ENCODE assay signal across 8 mouse cellular contexts in genomic region chr7:6171444-6172005, GRCm38 (mm10). TPM values are rescaled to one million over a fixed set of nuclear protein-coding genes. Genes with fewer than 3 reads are reported as not detected.
DNase-seq lines count a peak whose midpoint lies in the region; ATAC-seq lines count a peak whose summit lies in the region.

No protein-coding gene starts in this region.

- no peaks in the 10 kb centered on the region for H3K36me3 ChIP-seq in intestine, embryonic 16.5 days (ENCODE audit: control insufficient read depth, insufficient read depth, low read length)
- H3K36me3 ChIP-seq in limb, embryonic 10.5 days, result peaks cover 13% of the 10 kb centered on the region
- peaks cover 13% of the 10 kb centered on the region for H3K36me3 ChIP-seq in midbrain, embryonic 10.5 days

- no peaks in the 10 kb centered on the region for H3K27me3 ChIP-seq in intestine, embryonic 16.5 days (replicated peaks; ENCODE audit: control insufficient read depth, insufficient read depth, low read length)
- no peaks in the 10 kb centered on the region for H3K27me3 ChIP-seq in limb, embryonic 10.5 days (ENCODE audit: low read depth, poor library complexity, severe bottlenecking)
- no peaks in the 10 kb centered on the region for H3K27me3 ChIP-seq in midbrain, embryonic 10.5 days (ENCODE audit: low read depth, poor library complexity, severe bottlenecking)

- peak overlapping the region; percentile 90 for H3K4me2 ChIP-seq in intestine, embryonic 16.5 days (ENCODE audit: low read depth, low read length)

- peak overlapping the region; percentile 69 for H3K9ac ChIP-seq in intestine, embryonic 16.5 days (ENCODE audit: low read depth, low read length)

- ATAC-seq in intestine, embryonic 16.5 days, result peak; percentile 43

- intact Hi-C loops in heart, postnatal 25 days (cut with DNase I), result no loop called here
- intact Hi-C loops in gastrocnemius, postnatal 14 days (cut with DNase I; ENCODE audit: low total_unique reads), result no loop called here

- under 1% methylated on average over 24 of the region's 24 CpGs for WGBS in intestine, embryonic 16.5 days
- under 1% methylated on average over 24 of the region's 24 CpGs for WGBS in limb, embryonic 10.5 days
- WGBS in midbrain, embryonic 10.5 days, result 2% methylated on average over 24 of the region's 24 CpGs

- H3K4me1 ChIP-seq in intestine, embryonic 16.5 days (ENCODE audit: control insufficient read depth, insufficient read depth, low read length), result peaks cover 9% of the 10 kb centered on the region; the same call in 1 of the 2 replicates
- peaks cover 7% of the 10 kb centered on the region; the same call in 1 of the 2 replicates for H3K4me1 ChIP-seq in limb, embryonic 10.5 days
- H3K4me1 ChIP-seq in midbrain, embryonic 10.5 days, result peaks cover 24% of the 10 kb centered on the region

- H3K9me3 ChIP-seq in intestine, embryonic 16.5 days (ENCODE audit: control insufficient read depth, low read length), result no peaks in the 10 kb centered on the region
- H3K9me3 ChIP-seq in limb, embryonic 10.5 days (replicated peaks), result no peaks in the 10 kb centered on the region
- H3K9me3 ChIP-seq in midbrain, embryonic 10.5 days (replicated peaks), result 0 out of 2 replicates have a peak, but pooled peaks cover 3% of the 10 kb centered on the region

- H3K4me3 ChIP-seq in intestine, embryonic 16.5 days (ENCODE audit: low read length), result peak overlapping the region; percentile 58
- peak overlapping the region; percentile 77 for H3K4me3 ChIP-seq in limb, embryonic 10.5 days
- peak overlapping the region; percentile 81 for H3K4me3 ChIP-seq in midbrain, embryonic 10.5 days

- peak overlapping the region; percentile 85 for H3K27ac ChIP-seq in intestine, embryonic 16.5 days (ENCODE audit: low read length)
- peak overlapping the region; percentile 90 for H3K27ac ChIP-seq in limb, embryonic 10.5 days
- peak overlapping the region; percentile 91 for H3K27ac ChIP-seq in midbrain, embryonic 10.5 days (replicated peaks)

- DNase-seq in heart, adult 11 months, result peak; percentile 95
- DNase-seq in heart, postnatal 25 days (ENCODE audit: low spot score), result no peak
- DNase-seq in embryo, embryonic 10 days (ENCODE audit: low spot score), result peak; percentile 71
- DNase-seq in gastrocnemius, postnatal 14 days, result peak; percentile 53
- peak; percentile 63 for DNase-seq in limb, embryonic 10.5 days (ENCODE audit: low spot score)
- DNase-seq in midbrain, embryonic 10.5 days (ENCODE audit: low spot score), result peak; percentile 60
- peak; percentile 33 for DNase-seq in right cerebral cortex, postnatal 25 days

RNA-seq across cellular contexts. Expression of gene Zfp444, which starts 0.5 kb away (rescaled TPM):
- 10 to 100 TPM; 10.2 to 16.8 TPM for total RNA-seq in heart, postnatal 25 days (2021)
- total RNA-seq in gastrocnemius, postnatal 14 days (2021), result 1 to 10 TPM; 6.0 to 6.1 TPM
- polyA plus RNA-seq in intestine, embryonic 16.5 days (2015; fragmentation: Nextera tagmentation; extraction: Ambion mirVana), result 34.6 and 35.3 TPM in 2 replicates
- polyA plus RNA-seq in limb, embryonic 10.5 days (2016; fragmentation: Nextera tagmentation; extraction: Ambion mirVana), result 85.6 and 88.3 TPM in 2 replicates
- polyA plus RNA-seq in midbrain, embryonic 10.5 days (2016; fragmentation: Nextera tagmentation; extraction: Ambion mirVana), result 81.8 and 86.1 TPM in 2 replicates

RNA-seq across cellular contexts. Expression of gene Zfp787, which starts 15.7 kb away (rescaled TPM):
- 10 to 100 TPM; 29.8 to 33.1 TPM for total RNA-seq in heart, postnatal 25 days (2021)
- 10 to 100 TPM; 32.0 to 32.6 TPM for total RNA-seq in gastrocnemius, postnatal 14 days (2021)
- 20.6 and 20.9 TPM in 2 replicates for polyA plus RNA-seq in intestine, embryonic 16.5 days (2015; fragmentation: Nextera tagmentation; extraction: Ambion mirVana)
- polyA plus RNA-seq in limb, embryonic 10.5 days (2016; fragmentation: Nextera tagmentation; extraction: Ambion mirVana), result 29.8 and 32.4 TPM in 2 replicates
- polyA plus RNA-seq in midbrain, embryonic 10.5 days (2016; fragmentation: Nextera tagmentation; extraction: Ambion mirVana), result 25.0 and 27.3 TPM in 2 replicates

RNA-seq across cellular contexts. Expression of gene Galp, which starts 25.4 kb away (rescaled TPM):
- not detected for total RNA-seq in heart, postnatal 25 days (2021)
- total RNA-seq in gastrocnemius, postnatal 14 days (2021), result not detected
- not detected in 2 replicates for polyA plus RNA-seq in intestine, embryonic 16.5 days (2015; fragmentation: Nextera tagmentation; extraction: Ambion mirVana)
- not detected in 2 replicates for polyA plus RNA-seq in limb, embryonic 10.5 days (2016; fragmentation: Nextera tagmentation; extraction: Ambion mirVana)
- not detected in 2 replicates for polyA plus RNA-seq in midbrain, embryonic 10.5 days (2016; fragmentation: Nextera tagmentation; extraction: Ambion mirVana)

RNA-seq across cellular contexts. Expression of gene Zscan5b, which starts 50.6 kb away (rescaled TPM):
- not detected for total RNA-seq in heart, postnatal 25 days (2021)
- not detected for total RNA-seq in gastrocnemius, postnatal 14 days (2021)
- polyA plus RNA-seq in intestine, embryonic 16.5 days (2015; fragmentation: Nextera tagmentation; extraction: Ambion mirVana), result not detected in 2 replicates
- polyA plus RNA-seq in limb, embryonic 10.5 days (2016; fragmentation: Nextera tagmentation; extraction: Ambion mirVana), result not detected in 2 replicates
- not detected in 2 replicates for polyA plus RNA-seq in midbrain, embryonic 10.5 days (2016; fragmentation: Nextera tagmentation; extraction: Ambion mirVana)
